Mouse (Mus musculus): ENCODE results near the gene Gm20388.

Gm20388 gene

DNA sequence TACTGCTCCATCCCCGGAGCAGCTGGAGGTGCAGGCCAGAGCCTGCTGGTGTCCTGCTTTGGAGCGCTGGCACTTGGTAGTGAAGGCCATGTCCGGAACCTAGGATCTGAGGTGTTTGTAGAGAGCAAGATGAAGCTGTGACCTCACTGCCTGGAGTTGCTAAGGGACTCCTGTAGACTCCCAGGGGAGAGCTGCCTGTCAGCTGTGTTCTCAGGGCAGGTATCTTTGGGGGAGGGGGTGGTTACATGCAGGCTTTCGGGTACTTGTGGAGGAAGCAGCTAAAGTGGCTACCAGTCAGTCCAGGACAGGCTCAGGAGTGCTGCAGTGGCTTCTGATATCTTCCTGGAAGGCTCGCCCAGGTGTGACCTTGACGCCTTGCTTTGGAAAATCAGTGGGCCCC is 4328.7 kb downstream of the Gm20388 start:
- DNase-seq (ENCODE audit: low spot score in 2 of 2), result no peak

DNA sequence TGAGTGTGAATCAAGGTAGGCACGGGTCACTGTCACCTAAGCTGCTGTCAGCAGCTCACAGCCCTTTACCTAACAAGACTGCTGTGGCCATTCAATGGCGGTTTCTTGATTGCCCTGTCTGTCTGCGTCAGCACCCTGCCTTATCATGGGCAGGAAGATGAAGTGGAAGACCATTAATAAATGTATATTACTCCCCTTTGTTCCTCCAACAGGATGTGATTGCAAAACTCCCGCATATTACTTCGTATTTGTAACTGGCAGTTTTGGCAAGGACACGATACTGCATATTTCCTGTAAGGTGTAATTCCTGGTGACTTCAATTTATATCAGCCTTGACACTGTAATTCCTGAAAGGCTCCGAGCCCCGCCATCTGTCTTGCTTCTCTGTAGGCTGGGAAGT is 4330.3 kb downstream of the Gm20388 start:
- no peak for DNase-seq (ENCODE audit: low spot score in 2 of 2)

DNA sequence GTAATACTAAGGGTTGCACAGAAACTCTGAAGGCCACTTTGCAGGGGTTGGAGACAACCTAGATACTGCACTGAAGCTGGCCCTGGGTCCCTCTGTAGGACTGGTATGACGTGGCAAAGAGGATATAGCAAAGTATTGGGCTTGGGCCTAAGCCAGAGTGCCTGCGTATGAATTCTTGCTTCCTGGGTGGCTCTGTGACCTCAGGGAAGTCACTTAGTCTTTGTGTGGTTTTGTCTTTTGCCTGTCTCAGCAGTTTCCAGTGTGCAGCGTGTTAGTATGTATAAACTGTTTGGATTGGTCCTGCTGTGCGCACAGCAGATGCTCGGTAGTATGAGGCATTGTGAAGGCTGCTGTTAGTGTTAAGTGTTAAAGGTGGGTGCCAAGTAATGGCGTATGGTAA is 4331.6 kb downstream of the Gm20388 start:
- no peak for DNase-seq (ENCODE audit: low spot score in 2 of 2)

DNA sequence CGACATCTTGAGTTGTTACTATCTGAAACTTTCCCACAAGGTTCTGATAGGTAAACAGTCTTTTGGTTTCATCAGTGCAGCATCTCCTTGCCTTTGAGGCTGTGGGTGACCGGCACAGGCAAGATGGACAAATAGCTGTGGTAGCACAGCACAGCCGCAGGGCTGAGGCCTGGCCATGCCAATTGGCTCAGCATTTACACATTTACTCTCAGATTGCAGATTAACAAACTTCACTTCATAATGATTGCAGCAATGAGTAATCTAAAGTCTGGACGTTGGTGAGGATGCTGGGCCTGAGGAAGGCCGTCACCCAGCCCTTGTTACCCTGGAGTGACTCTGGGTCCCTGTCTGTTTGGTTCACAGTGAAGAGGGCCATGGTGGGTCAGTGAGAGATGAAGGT is 4332.3 kb downstream of the Gm20388 start:
- DNase-seq (ENCODE audit: low spot score in 2 of 2), result no peak

DNA sequence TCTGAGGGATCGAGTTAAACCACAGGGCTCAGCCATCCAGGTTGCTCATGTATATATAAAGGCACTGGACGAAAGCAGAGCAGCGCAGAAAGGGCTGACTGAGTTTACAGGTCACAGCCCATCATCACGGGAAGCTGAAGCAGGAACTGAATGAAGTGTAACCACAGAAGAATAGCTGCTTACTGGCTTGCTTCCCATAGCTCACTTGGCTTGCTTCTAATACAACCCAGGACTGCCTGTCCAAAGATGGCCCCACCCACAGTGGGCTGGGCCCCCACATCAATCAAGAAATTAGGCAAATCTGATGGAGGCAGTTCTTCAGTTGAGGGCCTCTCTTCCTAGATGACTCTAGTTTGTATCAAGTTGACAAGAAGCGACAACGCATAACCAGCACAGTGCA is 4336.9 kb downstream of the Gm20388 start:
- DNase-seq (ENCODE audit: low spot score in 2 of 2), result no peak

DNA sequence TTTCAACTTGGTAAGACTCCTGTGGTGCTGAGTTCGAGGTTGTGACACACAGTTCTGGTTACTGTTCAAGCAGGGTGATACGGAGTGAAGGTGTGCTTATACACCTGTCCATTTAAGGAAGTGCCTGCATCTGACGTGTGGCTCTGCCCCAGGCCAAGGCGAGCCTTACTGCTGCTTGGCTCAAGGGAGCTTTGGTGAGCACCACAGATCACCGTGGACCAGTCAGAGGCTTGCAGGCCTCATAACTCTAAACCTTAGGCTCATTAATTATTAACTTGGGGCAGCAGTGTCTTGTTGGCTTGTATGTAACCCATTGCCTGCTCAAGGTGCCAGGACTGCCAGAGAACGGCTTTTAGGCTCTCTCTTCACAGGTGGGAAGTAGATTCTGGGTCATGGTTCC is 4338.0 kb downstream of the Gm20388 start:
- DNase-seq (ENCODE audit: low spot score in 2 of 2), result no peak

DNA sequence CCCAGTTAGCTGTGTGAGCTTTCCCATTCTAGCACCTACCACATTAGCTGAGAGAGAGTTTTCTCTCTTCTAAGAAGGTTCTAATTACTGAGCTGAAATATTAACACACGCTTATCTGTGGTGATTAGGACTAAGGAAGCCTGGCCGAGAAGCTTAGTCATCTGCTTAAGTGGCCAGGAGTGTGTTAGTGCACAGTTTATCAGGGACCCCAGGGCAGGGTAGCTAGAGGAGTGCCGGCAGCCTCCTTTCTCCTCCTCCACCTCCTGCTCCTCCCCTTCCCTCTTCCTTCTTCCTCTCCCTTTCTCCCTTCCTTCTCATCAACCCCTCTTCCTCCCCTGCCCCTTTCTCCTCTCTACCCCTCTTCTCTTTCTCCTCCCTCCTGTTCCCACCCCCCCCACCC is 4339.6 kb downstream of the Gm20388 start:
- no peak for DNase-seq (ENCODE audit: low spot score in 2 of 2)

DNA sequence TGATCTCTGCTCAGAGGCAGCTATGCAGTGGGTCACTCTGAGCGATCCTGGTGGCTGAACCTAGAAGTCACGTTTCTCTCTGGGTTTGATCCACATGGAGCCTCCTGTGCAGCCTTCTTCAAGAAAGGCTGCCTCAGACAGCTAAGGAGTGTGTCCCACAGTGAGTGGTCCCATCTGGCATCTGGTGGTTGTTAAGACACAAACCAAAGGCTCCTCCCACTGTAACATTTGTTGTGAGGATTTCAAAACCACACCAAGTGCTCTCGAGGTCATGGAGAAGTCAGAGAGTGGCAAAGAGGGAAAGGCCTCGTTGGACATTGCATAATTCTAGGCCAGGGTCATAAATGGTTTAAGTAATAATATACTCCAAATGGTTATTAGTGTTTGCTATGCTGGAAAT is 4340.1 kb downstream of the Gm20388 start:
- no peak for DNase-seq (ENCODE audit: low spot score in 2 of 2)

DNA sequence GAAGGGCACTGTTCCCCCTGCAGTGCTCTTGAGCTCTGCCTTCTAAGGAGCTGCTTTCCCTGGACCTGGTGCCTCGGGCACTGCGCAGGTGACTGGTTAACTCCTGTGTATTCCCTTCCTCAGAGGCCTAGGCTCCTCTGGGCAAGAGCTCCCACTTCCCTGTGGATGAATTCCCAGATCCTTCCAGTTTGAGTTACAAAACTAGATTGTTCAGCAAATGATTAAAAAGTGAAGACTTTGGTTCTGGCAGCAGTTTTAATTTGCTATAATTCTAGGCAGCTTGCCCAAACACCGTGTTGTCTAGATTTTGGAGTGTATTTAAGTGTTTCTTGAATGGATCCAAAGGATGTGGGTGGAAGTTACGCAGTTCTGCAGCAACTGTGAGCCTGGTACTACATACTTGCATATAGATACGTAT is 4341.9 kb downstream of the Gm20388 start:
- DNase-seq (ENCODE audit: low spot score in 2 of 2), result peak in 1 of 2 experiments; percentile 27

DNA sequence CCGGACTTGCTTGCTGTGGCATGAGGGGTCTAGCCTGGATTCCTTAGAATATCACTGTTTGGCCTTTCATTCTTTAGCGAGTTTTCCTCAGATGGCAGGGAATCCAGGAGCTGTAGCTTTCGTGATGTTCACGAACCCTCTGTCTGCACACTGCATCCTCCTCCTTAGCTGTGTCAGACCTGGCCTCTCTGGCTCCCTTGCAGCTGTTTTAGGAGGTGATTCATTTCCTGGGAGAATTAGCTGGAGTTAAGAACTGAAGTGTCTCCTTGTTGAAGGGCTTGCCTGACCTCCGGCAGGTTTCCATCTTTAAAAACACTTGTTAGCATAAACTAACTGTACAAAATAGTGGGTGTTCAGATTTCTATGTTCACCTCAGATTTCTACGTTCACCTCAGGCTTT is 4343.3 kb downstream of the Gm20388 start:
- no peak for DNase-seq (ENCODE audit: low spot score in 2 of 2)

DNA sequence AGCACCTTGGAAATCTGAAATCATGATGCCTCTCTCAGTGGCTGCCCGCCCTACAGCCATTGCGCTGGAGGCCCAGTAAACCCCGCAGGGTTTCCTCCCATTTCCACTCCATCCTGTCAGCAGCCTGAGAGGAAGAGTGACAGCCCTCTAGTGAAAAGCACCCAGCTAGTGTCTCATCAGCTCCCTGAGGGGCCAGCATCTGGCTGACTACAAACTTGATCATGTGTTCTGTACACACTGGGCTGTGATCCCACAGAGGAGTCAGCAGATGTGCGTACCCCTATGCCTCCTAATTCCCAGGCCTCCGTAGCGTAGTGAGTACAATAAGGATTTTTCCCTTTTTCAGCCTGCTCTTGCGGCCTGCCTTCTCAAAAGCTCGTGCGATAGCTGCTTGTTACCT is 4346.2 kb downstream of the Gm20388 start:
- no peak for DNase-seq (ENCODE audit: low spot score in 2 of 2)

DNA sequence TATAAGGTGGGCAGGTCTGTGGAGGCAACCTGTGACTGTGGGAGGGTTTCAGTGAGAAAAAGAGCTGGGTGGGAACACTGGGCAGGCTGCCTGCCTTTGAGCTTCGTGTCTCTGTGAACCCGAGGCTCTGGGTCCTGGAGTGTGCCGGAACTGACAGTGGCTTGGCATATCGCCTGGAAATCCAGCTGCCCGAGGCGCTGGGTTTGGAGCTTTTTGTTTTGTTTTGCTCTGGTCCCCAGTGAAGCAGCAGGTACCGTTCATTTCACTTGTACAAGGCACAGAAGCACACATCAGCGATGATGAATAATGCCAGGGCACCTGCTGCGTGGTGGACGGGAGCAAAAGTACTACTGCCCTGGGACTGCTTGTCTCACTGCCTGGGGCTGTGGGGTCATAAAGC is 4346.7 kb downstream of the Gm20388 start:
- peak; percentile 30 to 48 for DNase-seq (ENCODE audit: low spot score in 2 of 2)

DNA sequence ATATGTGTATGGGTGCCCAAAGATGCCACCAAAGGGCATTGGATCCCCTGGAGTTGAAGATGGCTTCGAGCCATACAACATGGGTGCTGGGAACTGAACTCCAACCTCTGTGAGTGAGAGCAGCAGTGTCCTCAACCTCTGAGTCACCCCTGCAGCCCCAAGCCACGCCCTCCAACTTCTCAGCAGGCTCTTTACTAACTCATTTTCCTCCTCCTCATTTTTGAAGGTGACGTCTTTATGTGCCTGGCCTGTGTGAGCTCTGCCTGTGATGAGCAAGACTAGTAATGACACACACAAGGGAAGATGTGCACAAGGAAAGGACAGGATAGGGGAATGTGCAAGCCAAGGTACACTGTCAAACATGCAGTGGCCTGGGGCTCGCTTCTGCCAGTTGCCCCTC is 4348.5 kb downstream of the Gm20388 start:
- DNase-seq (ENCODE audit: low spot score in 2 of 2), result no peak

DNA sequence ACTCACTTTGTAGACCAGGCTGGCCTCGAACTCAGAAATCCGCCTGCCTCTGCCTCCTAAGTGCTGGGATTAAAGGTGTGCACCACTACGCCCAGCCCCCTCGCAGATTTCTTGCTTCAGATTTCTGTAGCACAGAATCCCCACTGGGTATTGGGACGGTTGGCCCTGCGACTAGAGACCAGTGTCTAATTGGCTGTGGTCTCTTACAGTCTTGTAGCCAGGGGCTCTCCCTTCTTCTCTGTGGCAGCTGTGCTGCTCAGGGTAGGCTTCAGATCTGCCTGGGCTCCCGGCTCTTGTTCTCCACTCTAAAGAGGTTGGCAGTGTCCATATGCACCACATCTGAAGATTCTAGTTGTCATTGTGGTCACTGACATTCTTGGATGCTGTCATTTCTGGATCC is 4349.3 kb downstream of the Gm20388 start:
- DNase-seq (ENCODE audit: low spot score in 2 of 2), result no peak

DNA sequence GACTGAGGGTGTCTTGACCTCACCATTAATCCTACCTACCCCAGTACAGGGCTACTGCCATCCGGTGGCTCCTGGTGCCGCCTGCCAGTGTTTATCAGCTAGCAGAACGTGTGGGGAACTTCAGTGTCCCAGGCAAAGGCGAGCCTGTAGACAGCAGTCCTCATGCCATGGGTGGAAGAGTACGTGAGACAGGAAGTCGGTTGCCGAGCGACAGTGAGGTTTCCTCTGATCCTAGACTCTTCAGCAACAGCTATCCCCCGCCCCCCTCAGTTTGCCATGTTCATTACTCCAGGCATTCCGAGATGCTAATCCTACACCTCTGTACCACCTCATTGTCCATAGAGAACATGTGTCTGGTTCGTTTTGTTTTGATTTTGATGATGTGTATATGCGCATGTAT is 4349.7 kb downstream of the Gm20388 start:
- DNase-seq (ENCODE audit: low spot score in 2 of 2), result no peak

DNA sequence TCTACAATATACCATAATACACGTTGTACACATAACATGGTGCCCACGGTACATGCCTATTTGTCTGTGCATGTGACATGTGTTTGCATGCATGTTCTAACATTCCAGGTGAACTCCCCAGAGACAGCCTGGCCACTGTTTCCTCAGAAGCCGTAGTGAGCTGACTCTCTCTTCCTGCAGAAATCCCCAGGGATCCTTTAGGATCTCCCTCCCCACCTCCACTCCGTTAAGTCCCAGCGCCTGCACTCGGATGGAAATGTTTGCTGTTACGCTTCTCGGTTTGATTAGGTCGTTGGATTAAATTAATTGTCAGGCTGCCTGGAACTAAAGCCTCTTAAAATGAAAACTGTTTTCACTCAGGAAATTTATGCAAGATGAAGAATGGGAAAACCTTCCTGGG is 4352.4 kb downstream of the Gm20388 start:
- no peak for DNase-seq (ENCODE audit: low spot score in 2 of 2)

DNA sequence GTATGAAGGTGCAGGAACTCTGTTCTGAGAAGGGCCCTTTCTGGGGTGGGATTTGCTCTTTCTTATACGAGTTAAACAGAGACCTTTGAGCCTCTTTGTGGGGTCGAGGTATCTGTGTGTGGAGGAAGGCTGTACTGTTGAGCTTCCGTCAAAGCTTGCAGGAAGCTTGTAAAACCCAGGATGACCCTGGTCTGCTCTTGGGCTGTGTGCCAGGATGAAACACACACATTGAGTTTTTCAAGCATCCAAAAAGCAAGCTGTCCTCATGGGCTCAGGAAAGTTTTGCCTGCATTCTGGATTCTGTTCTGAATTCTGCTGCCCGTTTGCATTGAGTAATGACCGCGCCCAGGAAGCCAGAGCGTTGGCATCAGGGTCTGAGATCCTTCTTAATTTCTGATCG is 4353.4 kb downstream of the Gm20388 start:
- no peak for DNase-seq (ENCODE audit: low spot score in 2 of 2)

DNA sequence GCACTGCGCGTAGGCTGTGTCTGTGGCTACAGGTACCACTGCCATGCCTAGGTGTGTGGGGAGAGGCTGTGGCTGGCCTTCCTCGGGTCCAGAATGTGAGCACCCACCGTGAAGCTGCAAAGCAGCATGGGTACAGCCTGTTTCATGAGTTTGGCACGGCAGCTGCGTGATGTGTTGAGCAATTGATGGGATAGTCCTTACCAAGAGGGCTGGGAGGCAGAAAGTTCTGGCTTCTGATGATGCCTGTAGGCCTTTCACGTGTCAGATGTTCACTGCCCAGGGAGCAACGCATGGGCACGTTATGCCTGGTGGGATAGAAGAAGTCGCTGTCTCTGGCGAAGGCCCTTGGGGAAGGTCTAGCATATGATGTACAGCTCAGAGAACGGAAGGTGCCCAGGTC is 4354.0 kb downstream of the Gm20388 start:
- no peak for DNase-seq (ENCODE audit: low spot score in 2 of 2)

DNA sequence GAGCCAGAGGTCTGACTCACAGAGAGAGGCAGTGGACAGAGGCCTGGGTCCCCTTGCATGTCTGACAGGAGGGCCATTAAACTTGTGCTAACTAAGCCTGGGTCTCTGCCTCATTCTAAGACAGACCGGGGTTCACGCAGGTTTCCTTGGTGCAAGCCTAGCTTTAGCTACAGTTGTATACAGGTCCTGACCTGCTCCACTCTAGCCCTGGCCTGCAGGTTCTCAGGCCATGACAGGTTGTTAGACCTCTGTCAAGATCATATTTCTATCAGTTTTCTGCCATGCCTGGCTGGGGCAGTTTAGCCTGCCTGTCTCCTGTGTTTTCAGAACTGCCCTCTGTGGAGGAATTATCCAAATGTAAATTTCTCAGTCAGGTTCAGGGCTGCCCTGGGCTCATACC is 4354.5 kb downstream of the Gm20388 start:
- DNase-seq (ENCODE audit: low spot score in 2 of 2), result no peak

DNA sequence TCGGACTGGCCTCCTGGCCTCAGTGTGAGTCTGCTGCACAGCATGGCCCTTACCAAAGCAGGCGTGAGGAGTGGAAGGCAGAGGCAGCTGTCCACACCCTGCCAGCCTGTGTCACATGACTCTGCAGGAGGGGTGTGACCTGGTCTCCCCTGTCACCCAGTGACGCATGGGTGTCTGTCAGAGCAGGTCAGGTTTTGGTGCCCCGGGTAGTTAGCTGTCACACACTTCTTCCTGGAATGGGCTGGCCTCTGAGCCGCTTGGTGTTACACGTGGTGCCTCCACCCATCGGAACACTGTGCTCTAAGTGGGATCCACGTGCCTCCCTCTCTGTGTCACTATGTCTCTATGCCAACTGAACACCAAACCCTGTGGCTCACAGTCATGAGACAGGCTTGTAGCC is 4355.2 kb downstream of the Gm20388 start:
- DNase-seq (ENCODE audit: low spot score in 2 of 2), result no peak

DNA sequence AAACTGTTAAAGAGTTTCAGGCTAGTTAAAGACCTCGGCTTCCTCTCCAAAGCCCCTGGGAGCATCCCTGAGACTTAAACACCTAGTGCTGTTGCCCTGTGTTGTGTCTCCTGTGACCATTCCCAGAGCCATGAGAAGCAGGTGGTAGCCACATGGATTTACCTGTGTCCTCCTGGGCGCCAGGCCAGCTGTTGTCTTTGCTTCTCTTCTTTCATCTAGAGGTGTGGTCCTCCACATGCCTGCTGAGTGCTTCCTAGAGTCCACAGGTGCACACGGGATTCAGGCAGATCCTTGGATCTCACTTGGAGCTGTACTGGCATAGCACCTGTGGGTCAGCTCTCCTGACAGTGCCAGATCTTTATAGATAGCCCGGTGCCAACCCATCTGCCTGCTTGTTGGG is 4356.6 kb downstream of the Gm20388 start:
- no peak for DNase-seq (ENCODE audit: low spot score in 2 of 2)

DNA sequence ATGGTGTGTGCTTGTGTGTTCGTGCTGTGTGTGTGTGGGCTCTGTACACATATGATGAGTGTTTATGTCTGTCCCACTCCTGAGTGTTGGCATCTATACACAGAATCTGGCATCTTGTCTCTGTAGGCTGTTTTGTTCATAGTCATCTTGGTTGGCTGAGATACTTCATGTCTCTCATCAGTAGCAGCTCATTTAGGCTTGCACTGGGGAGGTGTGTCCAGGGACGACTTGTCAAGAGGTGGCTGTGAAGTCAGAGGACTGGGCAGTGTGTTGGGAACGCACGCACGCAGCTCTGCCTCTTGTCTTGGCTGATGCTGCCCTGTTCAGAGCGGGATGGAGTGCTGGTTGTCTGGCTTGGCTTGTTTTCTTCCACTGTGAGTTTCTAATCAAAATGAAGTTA is 4359.9 kb downstream of the Gm20388 start:
- no peak for DNase-seq (ENCODE audit: low spot score in 2 of 2)

DNA sequence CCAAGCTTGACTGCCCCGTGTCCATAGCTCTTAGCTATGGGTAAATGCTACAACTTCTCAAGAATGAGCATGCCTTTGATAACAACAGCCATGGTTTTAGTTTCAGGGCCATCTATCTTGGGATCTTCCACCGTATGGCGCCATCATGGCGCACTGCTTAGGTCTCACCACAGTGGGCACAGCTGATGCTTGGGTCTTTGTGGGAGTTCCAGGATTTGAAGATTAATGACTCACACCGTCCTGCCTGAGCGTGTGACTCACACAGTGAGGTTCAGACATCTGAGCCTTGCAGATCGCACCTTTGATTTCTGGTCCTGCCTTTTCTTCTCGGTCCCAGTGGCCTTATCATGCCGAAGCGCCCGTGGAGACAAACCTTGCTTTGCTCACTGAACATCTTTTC is 4360.3 kb downstream of the Gm20388 start:
- DNase-seq (ENCODE audit: low spot score in 2 of 2), result no peak

DNA sequence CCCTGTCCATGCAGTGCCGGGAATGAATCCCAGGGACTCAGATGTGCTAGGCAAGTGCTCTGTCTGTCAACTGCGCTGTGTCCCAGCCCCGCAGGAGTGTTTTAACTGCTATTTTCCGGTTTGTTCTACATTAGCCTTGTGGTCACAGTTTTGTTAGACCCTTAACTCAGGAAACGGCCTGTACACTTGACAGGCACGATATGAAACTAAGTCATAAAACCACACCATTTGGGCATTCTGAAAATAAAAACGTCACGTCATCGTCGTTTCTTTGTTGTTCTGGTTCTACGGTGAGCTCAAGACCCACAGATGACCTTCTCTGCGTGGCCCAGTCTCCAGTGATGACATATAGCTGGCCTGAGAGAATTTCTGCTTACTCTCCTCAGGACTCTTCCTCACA is 4360.9 kb downstream of the Gm20388 start:
- no peak for DNase-seq (ENCODE audit: low spot score in 2 of 2)

DNA sequence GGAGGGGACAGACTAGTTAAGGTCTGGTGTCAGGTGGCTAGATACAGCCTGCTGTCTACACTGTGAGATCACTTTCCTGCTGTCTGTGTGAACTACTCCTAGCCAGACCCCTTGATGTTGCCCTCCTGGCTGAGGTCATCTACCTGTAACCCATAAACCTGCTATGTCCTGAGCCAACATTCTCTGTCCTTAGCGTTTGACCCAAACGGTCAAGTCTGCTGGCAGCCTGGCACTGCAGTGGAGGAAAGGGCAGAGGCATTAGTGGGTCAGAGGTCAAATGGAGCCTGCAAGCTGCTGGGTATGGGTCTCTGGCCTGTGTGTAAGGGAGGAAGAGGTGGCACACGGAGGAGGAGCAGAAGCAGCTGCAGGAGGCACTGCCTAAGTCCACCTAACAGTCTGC is 4362.2 kb downstream of the Gm20388 start:
- DNase-seq (ENCODE audit: low spot score in 2 of 2), result no peak

All from right cerebral cortex, postnatal 36 days (tissue).